ENCODE assay signal across 32 mouse cellular contexts in genomic region chr1:55246374-55246773, GRCm38 (mm10).
"Had no signal": no experiment of that assay in that cellular context is flagged by ENCODE, and none has a peak within 500 bp of the region (broad histone marks: within the 10 kb centered on the region; RNA-seq: fewer than 3 reads in every experiment).

No protein-coding gene starts in this region.

- H3K36me3 ChIP-seq: limb, embryonic 13.5 days; limb, embryonic 15.5 days; lung, embryonic 15.5 days; midbrain, embryonic 10.5 days; midbrain, embryonic 12.5 days; midbrain, embryonic 13.5 days; midbrain, embryonic 15.5 days; neural tube, embryonic 12.5 days had no signal

- H3K4me1 ChIP-seq: limb, embryonic 10.5 days; limb, embryonic 15.5 days; lung, embryonic 15.5 days; midbrain, embryonic 12.5 days; neural tube, embryonic 12.5 days had no signal

- ATAC-seq: liver, embryonic 12.5 days; liver, postnatal 0 days; lung, postnatal 0 days; midbrain, embryonic 13.5 days; midbrain, embryonic 15.5 days; midbrain, embryonic 16.5 days had no signal

- H3K4me3 ChIP-seq: limb, embryonic 10.5 days; limb, embryonic 12.5 days; limb, embryonic 13.5 days; limb, embryonic 15.5 days; liver, embryonic 12.5 days; liver, embryonic 13.5 days; liver, embryonic 15.5 days; lung, embryonic 15.5 days; megakaryocyte, embryonic 14.5 days; midbrain, embryonic 10.5 days; midbrain, embryonic 12.5 days; midbrain, embryonic 13.5 days; midbrain, embryonic 15.5 days; myocyte; neural tube, embryonic 12.5 days had no signal

- H3K4me2 ChIP-seq: limb, embryonic 12.5 days; limb, embryonic 13.5 days; limb, embryonic 15.5 days; liver, embryonic 11.5 days; liver, embryonic 12.5 days; liver, embryonic 13.5 days; liver, embryonic 15.5 days; lung, embryonic 14.5 days; lung, embryonic 15.5 days; midbrain, embryonic 11.5 days; midbrain, embryonic 12.5 days; midbrain, embryonic 13.5 days; midbrain, embryonic 15.5 days; neural tube, embryonic 12.5 days had no signal

- DNase-seq: left cerebral cortex, postnatal 4 days; liver; liver, embryonic 13.5 days; liver, postnatal 0 days; lung, adult 18-20 months; lung, adult 2 months; lung, embryonic 14.5 days; lung, postnatal 10 days; lung, postnatal 14 days; lung, postnatal 36 days; lung, postnatal 4 days; midbrain, embryonic 14.5 days had no signal

- H3K27me3 ChIP-seq: limb, embryonic 12.5 days; limb, embryonic 13.5 days; limb, embryonic 15.5 days; liver, embryonic 12.5 days; liver, embryonic 13.5 days; liver, embryonic 15.5 days; lung, embryonic 15.5 days; megakaryocyte, embryonic 14.5 days; midbrain, embryonic 12.5 days; midbrain, embryonic 13.5 days; midbrain, embryonic 15.5 days; neural tube, embryonic 12.5 days had no signal

- H3K27ac ChIP-seq: limb, embryonic 10.5 days; limb, embryonic 12.5 days; limb, embryonic 13.5 days; limb, embryonic 15.5 days; liver, embryonic 12.5 days; liver, embryonic 13.5 days; liver, embryonic 14.5 days; liver, embryonic 15.5 days; lung, embryonic 15.5 days; macrophage; midbrain, embryonic 10.5 days; midbrain, embryonic 12.5 days; midbrain, embryonic 13.5 days; midbrain, embryonic 15.5 days; neural tube, embryonic 12.5 days had no signal

- H3K9me3 ChIP-seq: limb, embryonic 10.5 days; limb, embryonic 12.5 days; limb, embryonic 13.5 days; limb, embryonic 15.5 days; liver, embryonic 12.5 days; liver, embryonic 13.5 days; liver, embryonic 15.5 days; lung, embryonic 15.5 days; megakaryocyte, embryonic 14.5 days; midbrain, embryonic 10.5 days; midbrain, embryonic 12.5 days; midbrain, embryonic 13.5 days; midbrain, embryonic 15.5 days; neural tube, embryonic 12.5 days had no signal

- H3K9ac ChIP-seq: limb, embryonic 12.5 days; limb, embryonic 13.5 days; limb, embryonic 15.5 days; liver, embryonic 12.5 days; liver, embryonic 13.5 days; liver, embryonic 14.5 days; liver, embryonic 15.5 days; liver, postnatal 0 days; lung, embryonic 14.5 days; lung, embryonic 15.5 days; midbrain, embryonic 12.5 days; midbrain, embryonic 13.5 days; midbrain, embryonic 15.5 days; neural tube, embryonic 12.5 days had no signal
